Mouse (Mus musculus) NIH3T3 (cell line): ENCODE measurements at regions not wholly inside any gene's neighbourhood (a gene's known extent, or its start where the extent isn't known, plus 50 kb on each side); places are given as distances from the start of the nearest gene placed in this dataset.
A peak's percentile ranks its signal among the peaks of the same experiment; 100 is the strongest.

Experiments used
- DNase-seq: peaks from one replicate; pipeline ENCODE4 v3.0.0-alpha.2; 2012; ENCODE audit warnings: low read depth

DNA sequence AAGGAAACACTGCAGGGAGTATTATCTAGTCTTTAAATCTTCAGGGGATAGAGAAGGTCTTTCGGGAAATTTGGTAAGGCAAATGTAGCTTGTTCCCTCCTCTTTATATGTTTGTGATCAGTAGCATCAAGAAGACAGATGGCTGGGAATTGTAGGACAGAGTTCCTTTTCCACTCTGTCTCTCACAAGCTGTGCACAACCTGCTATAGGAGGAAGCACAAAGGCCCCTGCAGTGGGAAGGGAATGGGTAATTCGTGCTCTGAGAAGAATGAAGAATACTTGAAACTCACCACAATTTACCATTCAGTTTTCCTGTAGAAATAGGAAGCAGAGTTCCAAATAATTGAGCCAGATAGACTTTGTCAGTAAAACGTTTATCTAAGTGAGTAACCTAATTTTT, 1007.2 kb downstream of the Epha7 start:
- DNase-seq = no peak

DNA sequence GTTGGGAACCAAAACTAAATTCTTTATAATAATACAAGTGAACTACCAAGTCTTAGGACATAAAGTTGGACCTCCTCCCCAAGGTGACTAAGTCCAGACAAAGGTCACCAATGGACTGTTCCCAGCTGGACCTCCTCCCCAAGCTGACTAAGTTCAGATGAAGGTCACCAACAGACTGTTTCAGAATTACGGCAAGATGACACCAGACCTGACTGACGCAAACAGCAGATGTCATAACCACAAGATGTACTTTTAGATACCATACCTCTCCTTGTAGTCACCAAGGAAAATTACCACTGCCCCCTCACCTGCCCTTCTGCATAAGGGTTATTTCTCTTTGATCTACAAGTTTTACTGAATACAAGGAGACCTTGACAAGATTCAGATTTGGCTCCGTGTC, 1017.8 kb downstream of the Epha7 start:
- peak; percentile 12 for DNase-seq

DNA sequence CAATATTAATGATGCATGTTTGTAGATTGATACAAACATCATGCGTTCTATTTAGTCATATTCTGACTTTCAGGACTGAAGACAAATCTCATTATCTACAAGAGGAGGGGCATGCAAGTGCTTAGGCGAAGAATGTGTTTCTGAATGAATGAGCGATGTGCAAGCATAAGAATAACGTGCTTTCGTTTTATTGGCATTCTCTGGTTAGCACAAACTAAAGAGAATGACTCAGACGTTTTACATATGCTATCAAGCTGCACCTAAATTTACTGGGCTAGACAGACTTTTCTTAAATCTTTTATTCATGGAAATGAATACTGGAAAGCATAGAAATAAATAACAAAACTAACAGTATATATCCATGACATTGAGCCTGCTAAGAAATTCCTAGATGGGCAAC, 1019.8 kb downstream of the Epha7 start:
- DNase-seq = no peak

DNA sequence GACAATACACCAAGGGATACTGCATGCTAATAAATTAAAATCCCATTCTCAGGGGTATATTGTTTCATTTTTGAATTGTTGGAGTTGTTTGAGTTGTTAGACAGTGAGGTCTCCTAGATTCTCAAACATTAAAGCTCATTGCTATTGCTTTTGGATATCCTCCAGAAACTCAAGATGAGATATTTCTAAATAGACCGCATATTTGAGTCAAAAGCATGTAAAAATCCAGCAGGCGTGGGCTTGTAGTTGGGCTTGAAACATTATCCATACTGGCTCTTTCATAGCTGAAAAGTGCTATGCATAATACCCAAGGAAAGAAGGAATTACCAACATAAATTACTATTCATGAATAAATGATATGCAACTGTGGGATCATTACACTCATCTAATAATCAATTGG, 1043.7 kb downstream of the Epha7 start:
- DNase-seq = no peak
